Mouse (Mus musculus) bone marrow, adult 2 months (tissue): ENCODE measurements around the gene Ccnl2.

Experiments used
- CTCF ChIP-seq: fragments of 200-500 bp; IDR thresholded peaks from 2 replicates; pipeline ENCODE4 v1.5.1; 2011; ENCODE audit warnings: low read length, control low read depth; ENCODE audit not compliant: control insufficient read depth, insufficient read depth
- POLR2A ChIP-seq: fragments of 200-500 bp; IDR thresholded peaks from 2 replicates; pipeline ENCODE4 v1.6.1; 2011; ENCODE audit warnings: low read depth, mild to moderate bottlenecking, control low read depth, low read length, borderline replicate concordance; ENCODE audit not compliant: control insufficient read depth

GRCm38 (mm10) chr4:155871404-155871803 lies 59.1 kb downstream of the Ccnl2 start:
- no peak for TF ChIP-seq CTCF
- no peak for TF ChIP-seq POLR2A
